Mouse (Mus musculus): Measurements from ENCODE around the gene Pdss2. TPM values are rescaled to one million over a fixed set of nuclear protein-coding genes. Genes with fewer than 3 reads are reported as not detected.

Gene Pdss2
- polyA plus RNA-seq, 1 experiment = 16.7 TPM

- Histone ChIP-seq H3K27ac (replicated peaks; ENCODE audit: low read depth, low read length) (no peak overlapping the region), H3K4me1 (ENCODE audit: control insufficient read depth, insufficient read depth, insufficient read length, low read length) (peaks cover 11% of the 10 kb centered on the region), H3K4me3 (ENCODE audit: insufficient read depth, low read depth, low read length) (no peak overlapping the region)
Measured at GRCm38 (mm10) chr10:43315228-43315627, 93.9 kb downstream of the Pdss2 start.

GRCm38 (mm10) chr10:43317327-43317951 lies 96.2 kb downstream of the Pdss2 start:
- H3K4me1 ChIP-seq (ENCODE audit: control insufficient read depth, insufficient read depth, insufficient read length, low read length) = no peaks in the 10 kb centered on the region; the same call in 1 of the 2 replicates

GRCm38 (mm10) chr10:43321019-43321418 lies 99.7 kb downstream of the Pdss2 start:
- H3K27ac ChIP-seq (replicated peaks; ENCODE audit: low read depth, low read length) = no peak overlapping the region
- no peak overlapping the region for H3K4me3 ChIP-seq (ENCODE audit: insufficient read depth, low read depth, low read length)
- H3K4me1 ChIP-seq (ENCODE audit: control insufficient read depth, insufficient read depth, insufficient read length, low read length) = no peaks in the 10 kb centered on the region

More at GRCm38 (mm10) chr10:43317327-43317951, 96.2 kb downstream of the Pdss2 start:
- no peak overlapping the region for H3K27ac ChIP-seq (replicated peaks; ENCODE audit: low read depth, low read length)
- no peak overlapping the region for H3K4me3 ChIP-seq (ENCODE audit: insufficient read depth, low read depth, low read length)

- H3K27ac ChIP-seq (replicated peaks; ENCODE audit: low read depth, low read length) = no peak overlapping the region
- H3K4me3 ChIP-seq (ENCODE audit: insufficient read depth, low read depth, low read length) = no peak overlapping the region
- H3K4me1 ChIP-seq (ENCODE audit: control insufficient read depth, insufficient read depth, insufficient read length, low read length) = no peaks in the 10 kb centered on the region
Measured at GRCm38 (mm10) chr10:43322446-43323178, 101.3 kb downstream of the Pdss2 start.

GRCm38 (mm10) chr10:43323386-43323785 lies 102.1 kb downstream of the Pdss2 start:
- no peak overlapping the region for H3K27ac ChIP-seq (replicated peaks; ENCODE audit: low read depth, low read length)

GRCm38 (mm10) chr10:43329813-43330212 lies 108.5 kb downstream of the Pdss2 start:
- Histone ChIP-seq H3K4me1 (ENCODE audit: control insufficient read depth, insufficient read depth, insufficient read length, low read length) (peaks cover 2% of the 10 kb centered on the region; the same call in 1 of the 2 replicates), H3K27ac (replicated peaks; ENCODE audit: low read depth, low read length) (no peak overlapping the region), H3K4me3 (ENCODE audit: insufficient read depth, low read depth, low read length) (no peak overlapping the region)

More at GRCm38 (mm10) chr10:43323386-43323785, 102.1 kb downstream of the Pdss2 start:
- H3K4me3 ChIP-seq (ENCODE audit: insufficient read depth, low read depth, low read length) = no peak overlapping the region
- no peaks in the 10 kb centered on the region for H3K4me1 ChIP-seq (ENCODE audit: control insufficient read depth, insufficient read depth, insufficient read length, low read length)

- Histone ChIP-seq H3K27ac (replicated peaks; ENCODE audit: low read depth, low read length) (no peak overlapping the region), H3K4me1 (ENCODE audit: control insufficient read depth, insufficient read depth, insufficient read length, low read length) (peaks cover 2% of the 10 kb centered on the region; the same call in 1 of the 2 replicates), H3K4me3 (ENCODE audit: insufficient read depth, low read depth, low read length) (no peak overlapping the region)
Measured at GRCm38 (mm10) chr10:43330691-43331090, 109.4 kb downstream of the Pdss2 start.

- Histone ChIP-seq H3K27ac (replicated peaks; ENCODE audit: low read depth, low read length) (no peak overlapping the region), H3K4me1 (ENCODE audit: control insufficient read depth, insufficient read depth, insufficient read length, low read length) (peaks cover 2% of the 10 kb centered on the region; the same call in 1 of the 2 replicates), H3K4me3 (ENCODE audit: insufficient read depth, low read depth, low read length) (no peak overlapping the region)
Measured at GRCm38 (mm10) chr10:43331931-43332701, 110.8 kb downstream of the Pdss2 start.

- Histone ChIP-seq H3K4me3 (ENCODE audit: insufficient read depth, low read depth, low read length) (no peak overlapping the region), H3K4me1 (ENCODE audit: control insufficient read depth, insufficient read depth, insufficient read length, low read length) (no peaks in the 10 kb centered on the region), H3K27ac (replicated peaks; ENCODE audit: low read depth, low read length) (no peak overlapping the region)
Measured at GRCm38 (mm10) chr10:43335874-43336273, 114.6 kb downstream of the Pdss2 start.

GRCm38 (mm10) chr10:43337110-43337509 lies 115.8 kb downstream of the Pdss2 start:
- Histone ChIP-seq H3K27ac (replicated peaks; ENCODE audit: low read depth, low read length) (no peak overlapping the region), H3K4me3 (ENCODE audit: insufficient read depth, low read depth, low read length) (no peak overlapping the region), H3K4me1 (ENCODE audit: control insufficient read depth, insufficient read depth, insufficient read length, low read length) (no peaks in the 10 kb centered on the region)

GRCm38 (mm10) chr10:43339811-43340210 lies 118.5 kb downstream of the Pdss2 start:
- Histone ChIP-seq H3K27ac (replicated peaks; ENCODE audit: low read depth, low read length) (no peak overlapping the region), H3K4me3 (ENCODE audit: insufficient read depth, low read depth, low read length) (no peak overlapping the region), H3K4me1 (ENCODE audit: control insufficient read depth, insufficient read depth, insufficient read length, low read length) (no peaks in the 10 kb centered on the region)

- Histone ChIP-seq H3K27ac (replicated peaks; ENCODE audit: low read depth, low read length) (no peak overlapping the region), H3K4me3 (ENCODE audit: insufficient read depth, low read depth, low read length) (no peak overlapping the region), H3K4me1 (ENCODE audit: control insufficient read depth, insufficient read depth, insufficient read length, low read length) (no peaks in the 10 kb centered on the region)
Measured at GRCm38 (mm10) chr10:43349718-43350117, 128.4 kb downstream of the Pdss2 start.

GRCm38 (mm10) chr10:43357884-43358283 lies 136.6 kb downstream of the Pdss2 start:
- H3K4me1 ChIP-seq (ENCODE audit: control insufficient read depth, insufficient read depth, insufficient read length, low read length) = no peaks in the 10 kb centered on the region
- no peak overlapping the region for H3K27ac ChIP-seq (replicated peaks; ENCODE audit: low read depth, low read length)
- H3K4me3 ChIP-seq (ENCODE audit: insufficient read depth, low read depth, low read length) = no peak overlapping the region

- H3K4me1 ChIP-seq (ENCODE audit: control insufficient read depth, insufficient read depth, insufficient read length, low read length) = no peaks in the 10 kb centered on the region; the same call in 1 of the 2 replicates
- H3K4me3 ChIP-seq (ENCODE audit: insufficient read depth, low read depth, low read length) = no peak overlapping the region
- H3K27ac ChIP-seq (replicated peaks; ENCODE audit: low read depth, low read length) = no peak overlapping the region
Measured at GRCm38 (mm10) chr10:43362947-43363346, 141.7 kb downstream of the Pdss2 start.

GRCm38 (mm10) chr10:43363431-43363851 lies 142.2 kb downstream of the Pdss2 start:
- Histone ChIP-seq H3K4me1 (ENCODE audit: control insufficient read depth, insufficient read depth, insufficient read length, low read length) (no peaks in the 10 kb centered on the region; the same call in 1 of the 2 replicates), H3K4me3 (ENCODE audit: insufficient read depth, low read depth, low read length) (no peak overlapping the region), H3K27ac (replicated peaks; ENCODE audit: low read depth, low read length) (no peak overlapping the region)

All from brown adipose tissue, adult 24 weeks (tissue).